Mouse (Mus musculus) megakaryocyte progenitor cell, adult 5-6 weeks (primary cell): ENCODE results near the gene Sema3d. TPM values are rescaled to one million over a fixed set of nuclear protein-coding genes. Genes with fewer than 3 reads are reported as not detected.

ENCODE experiments used
- ATAC-seq: replicated peaks from 2 replicates; pipeline ENCODE4 v1.8.0; 2016; ENCODE audit warnings: mild to moderate bottlenecking, moderate TSS enrichment, inconsistent platforms; ENCODE audit not compliant: poor library complexity
- total RNA-seq, 2 experiments: library from RNA; stranded (forward) in 1 of 2; stranded (reverse) in 1 of 2; fragments of 157-497, 149-512 nt in 1 of 2; fragments of 200-1000 nt in 1 of 2; gene quantifications; 2 replicates each; pipeline versions ENCODE4 v1.2.3 to v1.2.4; 2015 to 2017

Sema3d gene
- total RNA-seq, 2 experiments from 2014 or later = 0.27 TPM; not detected in 1

DNA sequence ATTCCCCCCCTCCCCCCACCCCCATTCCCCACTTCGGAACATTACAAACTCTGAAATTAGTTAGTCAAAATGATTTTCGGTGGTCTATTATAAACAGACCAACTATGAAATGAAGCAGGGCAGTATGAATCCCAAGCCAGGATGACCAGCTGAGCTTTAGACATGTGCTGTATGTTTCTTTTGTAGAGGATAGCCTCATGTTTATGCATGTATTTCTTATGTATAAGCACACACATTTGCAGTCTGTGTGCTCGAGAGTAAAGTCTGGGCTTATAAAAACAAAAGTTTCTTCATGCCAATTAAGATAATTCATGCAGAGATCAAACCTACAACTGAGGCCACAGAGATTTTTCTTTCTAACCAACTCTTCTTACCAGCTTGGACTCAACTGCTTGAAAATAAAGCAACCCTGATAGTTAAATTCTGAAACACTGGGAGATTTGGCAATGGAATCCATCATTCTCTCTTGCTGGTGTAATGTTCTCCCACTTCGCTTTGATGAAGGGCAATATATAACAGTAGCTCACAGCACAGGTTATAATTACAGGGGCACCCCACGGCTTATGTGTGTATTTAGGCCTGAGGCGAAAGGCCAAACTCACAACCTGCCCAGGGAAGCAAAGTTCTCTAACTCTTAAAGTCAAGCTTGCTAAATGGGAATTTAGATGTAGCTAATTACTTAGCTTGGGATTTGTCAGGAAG is 115.2 kb downstream of the Sema3d start:
- ATAC-seq = no peak

DNA sequence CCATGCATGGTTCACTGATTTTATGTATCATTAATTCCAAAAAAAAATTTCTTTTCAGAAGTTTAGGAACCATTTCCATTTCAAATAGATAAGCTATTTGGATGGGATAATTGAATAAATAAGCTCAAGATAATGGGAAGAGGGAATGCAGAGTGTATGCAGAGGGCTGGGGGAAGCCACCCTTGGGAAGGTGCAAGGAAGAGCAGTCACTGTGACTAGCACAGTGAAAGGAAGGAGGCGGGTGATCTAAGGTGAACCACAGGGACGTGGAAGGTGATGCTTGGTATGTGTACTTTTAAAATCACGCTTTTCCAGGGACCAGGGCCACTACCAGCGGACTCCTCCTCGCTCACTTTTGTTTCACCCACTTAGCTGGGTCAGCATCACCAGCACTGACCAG is 115.9 kb downstream of the Sema3d start:
- no peak for ATAC-seq

DNA sequence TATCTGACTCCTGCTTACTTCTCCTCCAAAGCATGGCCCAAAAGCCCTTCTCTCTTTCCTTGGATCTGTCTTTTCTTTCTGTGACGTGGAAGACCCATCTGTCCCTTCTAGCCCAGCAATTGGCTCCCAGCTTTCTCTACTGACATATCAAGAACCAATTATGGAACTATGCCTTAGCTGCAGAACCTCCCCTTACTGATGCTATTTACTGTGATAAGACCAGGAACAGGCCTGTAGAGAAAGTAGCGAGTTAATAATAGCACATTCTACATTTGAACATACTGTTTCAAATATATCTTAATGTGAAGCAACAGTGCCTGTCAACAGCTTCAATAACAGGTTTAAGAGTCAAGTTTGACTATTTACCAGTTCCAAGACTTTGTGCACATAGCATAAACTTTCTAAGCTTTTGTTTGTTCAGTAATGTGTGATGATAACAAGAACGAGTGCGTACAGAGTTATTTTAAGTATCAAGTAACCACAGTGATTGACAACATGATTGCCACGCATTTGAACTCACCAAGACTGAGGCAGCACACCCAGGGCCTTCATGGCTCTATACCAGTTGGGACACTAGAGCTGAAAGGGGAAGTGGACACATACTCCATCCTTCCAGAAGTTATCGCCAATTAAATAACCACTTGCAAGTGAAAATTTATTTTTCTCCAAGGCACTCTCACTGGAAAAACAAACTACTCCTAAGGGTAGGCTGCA is 116.8 kb downstream of the Sema3d start:
- no peak for ATAC-seq

DNA sequence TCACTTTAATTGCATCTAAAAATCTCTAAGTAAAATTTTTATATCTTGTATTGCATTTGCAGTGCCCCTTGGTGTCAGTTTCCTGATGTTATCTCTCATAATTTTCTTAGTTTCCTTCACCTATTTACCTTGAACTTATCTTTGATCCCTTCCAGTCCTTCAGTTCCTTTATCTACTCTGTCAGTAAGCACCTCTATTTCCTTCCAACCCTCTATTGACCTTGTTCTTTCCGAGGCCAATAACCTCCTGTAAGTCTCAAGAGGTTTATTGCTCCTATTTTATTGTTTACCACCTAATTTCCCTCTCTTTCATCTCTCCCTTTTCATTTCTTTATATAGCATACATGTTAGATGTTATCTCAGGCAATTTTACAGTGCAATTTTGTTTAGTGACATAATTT is 129.3 kb downstream of the Sema3d start:
- ATAC-seq = no peak

DNA sequence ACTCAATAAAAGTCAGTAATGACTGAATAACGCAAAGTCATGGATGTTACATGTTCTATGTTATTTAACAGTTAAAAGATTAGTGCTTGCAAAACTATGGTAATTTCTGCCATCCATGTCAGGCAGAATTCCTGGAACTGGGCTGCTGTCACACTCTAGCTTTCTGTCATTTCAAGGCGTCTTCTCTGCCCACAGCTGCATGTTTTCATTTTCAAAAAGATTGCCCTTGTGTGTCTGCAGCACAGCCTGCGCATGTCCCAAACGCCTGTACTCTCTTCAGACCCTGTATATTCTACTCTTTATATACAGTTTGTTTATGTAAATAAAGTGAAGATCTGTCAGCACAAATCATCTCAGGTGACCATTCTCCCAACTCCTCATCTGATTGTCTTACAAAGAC is 132.1 kb downstream of the Sema3d start:
- ATAC-seq = no peak

DNA sequence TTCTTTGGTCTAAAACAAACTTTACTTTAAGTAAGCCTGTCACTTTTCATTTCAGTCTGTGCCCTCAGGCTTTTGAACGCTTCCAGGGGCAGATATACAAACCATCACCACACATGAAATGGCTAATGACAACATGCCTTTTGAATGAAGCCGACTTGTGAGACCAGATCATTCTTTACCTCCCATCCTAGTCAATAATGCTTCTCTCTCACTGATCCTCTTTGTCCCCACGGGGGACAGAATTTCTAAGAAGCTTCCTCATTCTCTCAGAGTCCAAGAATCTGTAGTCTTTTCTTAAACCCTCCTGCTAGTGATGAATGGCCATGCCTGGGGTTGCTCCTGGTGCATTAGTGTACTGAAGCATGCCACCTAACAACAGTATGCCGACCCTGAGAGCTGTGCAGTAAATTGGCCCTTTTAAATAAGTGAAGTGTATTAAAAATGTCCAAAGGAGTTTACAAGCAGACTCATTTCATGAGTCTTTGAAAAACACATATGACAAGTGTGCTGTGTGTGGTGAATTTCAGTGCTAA is 142.1 kb downstream of the Sema3d start:
- no peak for ATAC-seq

DNA sequence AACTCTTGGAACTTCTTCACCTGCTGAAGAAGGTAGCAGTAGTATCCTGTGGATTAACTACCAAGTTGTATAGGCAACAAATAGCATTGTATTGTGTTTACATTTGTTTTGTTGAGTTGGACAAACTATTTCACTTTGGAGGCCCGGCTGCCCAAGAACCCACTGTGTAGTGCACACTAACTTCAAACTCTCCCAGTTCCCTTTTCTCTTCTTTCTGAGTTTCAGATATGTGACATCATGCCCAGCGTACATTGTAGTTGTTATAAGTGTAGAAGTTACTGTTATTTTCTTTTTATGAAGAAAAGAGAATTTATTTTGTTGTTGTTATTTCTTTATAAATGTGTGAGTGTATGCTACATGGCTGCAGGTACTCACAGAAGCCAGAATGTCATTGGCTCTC is 145.4 kb downstream of the Sema3d start:
- no peak for ATAC-seq

DNA sequence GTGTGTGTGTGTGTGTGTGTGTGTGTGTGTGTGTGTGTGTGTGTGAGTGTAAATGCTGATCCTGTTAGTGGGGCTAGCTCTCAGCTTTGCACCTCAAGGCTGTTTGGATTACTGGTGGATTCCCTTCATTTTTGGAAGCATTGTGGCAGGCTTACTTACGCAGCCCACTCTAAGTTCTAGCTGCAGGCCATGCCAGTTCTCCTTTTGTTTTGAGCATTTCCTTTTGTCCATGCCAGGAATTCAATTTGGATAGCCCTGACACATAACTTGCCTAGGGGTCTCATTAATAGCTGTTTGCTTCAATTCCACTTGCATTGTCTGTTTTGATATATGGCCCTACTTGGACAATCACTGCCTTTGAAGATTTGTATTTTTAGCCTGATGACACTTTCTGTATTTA is 146.6 kb downstream of the Sema3d start:
- ATAC-seq = no peak

DNA sequence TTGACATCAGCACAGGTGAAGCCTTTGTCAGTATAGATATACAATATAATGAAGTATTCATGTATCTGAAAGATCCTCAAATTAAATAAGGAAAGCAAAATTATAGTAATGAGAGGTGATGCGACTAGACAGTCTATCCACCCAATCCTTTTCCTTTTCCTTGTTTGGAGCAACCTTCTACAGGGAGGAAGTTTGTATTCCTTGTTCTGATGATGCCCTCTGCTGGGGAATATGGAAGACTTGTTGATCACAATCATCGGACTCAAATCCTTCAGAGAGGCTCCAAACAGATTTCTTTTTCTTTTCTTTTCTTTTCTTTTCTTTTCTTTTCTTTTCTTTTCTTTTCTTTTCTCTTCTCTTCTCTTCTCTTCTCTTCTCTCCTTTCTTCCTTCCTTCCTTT is 158.1 kb downstream of the Sema3d start:
- no peak for ATAC-seq

DNA sequence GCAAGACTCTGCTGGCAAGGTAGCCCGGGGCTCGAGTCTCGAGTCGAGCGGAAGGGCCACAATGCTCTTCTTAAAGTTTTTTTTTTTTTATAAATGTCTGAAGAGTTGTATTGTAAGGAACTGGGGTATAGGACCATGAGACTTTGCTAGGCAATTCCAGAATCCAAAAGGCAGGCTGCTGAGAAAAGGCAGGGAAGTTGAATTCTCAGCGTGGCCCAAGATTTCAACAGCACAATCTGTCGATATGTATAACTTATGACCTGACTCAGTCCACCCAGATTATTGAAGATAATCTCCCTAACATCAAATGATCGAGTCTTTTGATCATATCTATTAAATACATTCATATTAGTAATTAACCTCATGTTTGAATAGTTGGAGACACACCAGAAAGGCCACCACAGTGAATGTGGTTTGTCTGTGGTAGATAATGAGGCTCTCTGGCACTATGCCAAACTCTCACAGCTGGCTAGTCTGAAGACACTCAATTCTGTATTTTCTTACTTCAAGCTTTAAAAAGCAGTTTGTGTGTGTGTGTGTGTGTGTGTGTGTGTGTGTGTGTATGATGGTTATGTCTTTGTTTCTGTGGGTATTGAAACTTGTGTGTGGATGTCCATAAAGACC is 166.0 kb downstream of the Sema3d start:
- peak; percentile 75 for ATAC-seq

DNA sequence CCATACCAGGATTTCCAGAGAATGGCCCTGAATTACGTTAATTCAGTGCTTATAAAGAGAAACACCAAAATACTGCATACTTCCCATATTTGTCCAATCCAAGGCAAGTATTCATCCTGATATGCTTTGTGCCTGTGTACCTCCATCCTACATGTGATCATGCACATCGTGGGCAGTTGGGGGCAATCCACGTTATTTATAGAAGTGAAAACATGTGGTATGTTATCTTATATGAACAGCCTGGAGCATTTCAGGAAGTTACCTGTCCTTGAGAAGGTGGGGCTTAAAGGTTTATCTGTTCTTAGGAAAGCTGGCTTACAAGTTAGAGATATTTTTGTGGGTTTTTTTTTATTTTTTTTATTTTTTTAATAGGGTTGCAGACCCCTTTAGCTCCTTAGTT is 172.2 kb downstream of the Sema3d start:
- ATAC-seq = no peak

DNA sequence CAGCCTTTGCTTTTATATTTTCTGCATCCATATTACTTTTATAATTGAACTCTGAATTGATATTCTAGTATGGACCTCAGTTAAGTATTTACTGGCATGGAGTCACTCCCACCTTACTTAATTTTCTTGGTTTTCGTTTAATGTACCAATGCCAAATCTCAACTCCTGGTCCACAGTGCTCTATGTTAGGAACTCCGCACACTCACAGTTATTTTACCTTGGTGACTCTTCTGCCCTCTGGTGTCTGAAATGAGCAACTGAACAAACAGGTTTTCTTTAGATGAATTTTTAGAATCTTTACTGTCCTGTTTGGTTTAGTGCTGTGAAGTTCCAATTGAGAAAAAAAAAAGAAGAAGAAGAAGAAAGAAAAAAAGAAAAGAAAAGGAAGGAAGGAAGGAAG is 174.7 kb downstream of the Sema3d start:
- peak; percentile 79 for ATAC-seq

DNA sequence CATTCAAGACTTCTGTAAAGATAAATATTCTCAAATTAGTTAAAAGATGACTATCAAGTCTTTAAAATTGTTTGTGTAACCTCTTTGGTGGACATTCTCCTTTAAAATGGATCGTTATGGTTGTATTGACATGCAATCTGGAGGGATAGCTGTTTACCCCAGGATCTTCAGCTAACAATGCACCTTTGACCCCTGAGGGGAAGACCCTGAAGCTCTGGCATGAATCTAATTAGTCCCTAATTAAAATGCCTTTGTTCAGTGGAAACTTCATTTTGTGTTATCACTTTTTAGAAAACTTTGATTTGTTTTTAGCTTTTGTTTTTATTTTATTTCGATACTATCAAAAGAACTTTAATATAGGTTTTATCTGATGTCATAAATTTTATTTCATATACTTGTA is 178.6 kb downstream of the Sema3d start:
- no peak for ATAC-seq

DNA sequence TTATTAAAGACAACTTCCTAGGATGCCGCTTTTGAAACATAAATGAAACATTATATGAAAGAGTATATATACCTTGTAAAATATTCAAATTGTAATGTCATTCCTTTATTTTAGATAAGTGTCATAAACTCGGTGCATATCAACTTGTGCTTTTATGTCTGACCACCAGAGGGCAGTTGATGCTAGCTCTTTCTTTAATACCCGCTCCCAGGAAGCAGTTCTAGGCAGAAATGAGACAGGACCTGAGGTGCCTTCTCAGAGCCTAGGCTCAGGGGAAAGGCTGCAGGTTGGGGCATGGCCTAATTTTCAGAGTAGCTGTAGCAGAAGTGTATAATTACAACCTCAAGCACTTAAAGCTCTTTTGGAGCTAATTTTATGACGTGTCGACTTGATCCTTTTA is 179.0 kb downstream of the Sema3d start:
- peak; percentile 97 for ATAC-seq

DNA sequence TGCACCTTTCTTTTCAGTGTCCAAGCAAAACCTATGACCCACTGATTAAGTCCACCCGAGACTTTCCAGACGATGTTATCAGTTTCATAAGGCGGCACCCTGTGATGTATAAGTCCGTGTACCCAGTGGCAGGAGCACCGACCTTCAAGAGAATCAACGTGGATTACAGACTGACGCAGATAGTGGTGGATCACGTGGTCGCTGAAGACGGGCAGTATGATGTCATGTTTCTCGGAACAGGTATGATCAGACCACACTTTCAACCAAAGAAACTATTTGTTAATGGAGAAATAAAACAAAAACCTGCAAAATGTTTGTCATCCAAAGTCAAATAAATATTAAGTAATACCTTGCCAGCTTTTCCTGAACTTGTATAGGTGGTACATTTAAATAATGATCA is 179.9 kb downstream of the Sema3d start:
- ATAC-seq = no peak

DNA sequence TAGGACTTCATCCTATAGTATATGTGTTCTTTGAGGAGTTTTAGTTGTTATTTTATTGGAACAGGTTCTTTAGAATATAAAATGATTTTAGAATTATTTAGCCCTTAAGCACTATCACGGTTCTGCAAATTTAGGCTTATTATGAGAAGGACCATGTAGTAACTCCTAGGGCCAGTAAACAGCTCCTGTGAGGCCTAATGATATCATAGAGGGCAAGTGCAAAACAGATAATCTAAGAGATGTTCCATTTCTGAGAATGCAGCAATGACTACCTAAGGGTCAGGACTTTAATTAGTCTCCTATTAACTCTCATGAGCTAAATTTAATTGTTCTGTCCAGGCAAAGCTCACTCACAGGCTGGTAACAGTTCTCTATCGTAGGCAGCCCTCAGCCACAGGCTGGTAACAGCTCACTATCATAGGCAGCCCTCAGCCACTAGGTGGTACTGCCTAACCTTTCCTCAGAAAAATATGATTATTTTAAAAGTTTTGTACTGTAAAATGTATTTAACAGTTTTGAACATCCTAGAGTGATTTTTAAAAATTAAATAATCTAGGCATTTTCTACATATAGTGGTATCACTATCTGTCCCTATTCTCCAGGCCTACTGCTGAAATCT is 181.5 kb downstream of the Sema3d start:
- ATAC-seq = no peak; the same call in 1 of the 2 replicates

DNA sequence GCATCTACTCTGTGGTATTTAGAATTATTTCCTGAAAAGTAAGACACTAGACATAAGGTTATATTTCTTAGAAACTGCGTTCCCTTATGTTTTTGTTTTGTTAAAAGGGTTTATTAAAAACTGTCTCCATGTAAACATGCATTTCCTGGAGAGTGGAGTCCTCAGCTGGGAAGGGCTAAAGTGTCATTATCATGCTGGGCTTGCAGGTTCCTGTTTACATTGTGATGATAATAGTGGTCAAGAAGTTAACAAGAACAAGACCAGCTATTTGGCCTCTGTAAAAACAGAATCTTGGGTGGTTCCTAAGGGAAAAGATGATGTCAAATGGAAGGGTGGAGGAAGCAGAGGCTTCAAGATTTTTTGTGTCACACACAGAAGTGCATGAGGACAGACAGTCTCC is 183.4 kb downstream of the Sema3d start:
- ATAC-seq = no peak

DNA sequence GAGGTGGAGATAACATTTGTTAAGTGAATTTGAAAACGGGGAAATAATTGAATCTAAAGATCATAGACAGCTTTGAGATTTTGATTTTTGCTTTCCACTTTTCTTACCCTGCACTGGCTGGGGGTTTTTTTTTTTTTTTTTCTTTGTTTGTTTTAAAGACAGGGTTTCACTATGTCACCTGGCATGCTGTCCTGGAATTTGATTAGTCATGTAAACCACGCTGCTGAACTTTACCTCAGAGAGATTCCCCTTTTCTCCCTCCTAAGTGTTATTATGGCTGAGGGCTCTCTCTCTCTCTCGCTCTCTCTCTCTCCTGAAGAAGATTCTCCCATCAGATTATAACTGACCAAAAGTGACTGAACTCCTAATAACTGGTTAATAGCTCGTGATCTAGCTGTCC is 191.4 kb downstream of the Sema3d start:
- ATAC-seq = no peak

DNA sequence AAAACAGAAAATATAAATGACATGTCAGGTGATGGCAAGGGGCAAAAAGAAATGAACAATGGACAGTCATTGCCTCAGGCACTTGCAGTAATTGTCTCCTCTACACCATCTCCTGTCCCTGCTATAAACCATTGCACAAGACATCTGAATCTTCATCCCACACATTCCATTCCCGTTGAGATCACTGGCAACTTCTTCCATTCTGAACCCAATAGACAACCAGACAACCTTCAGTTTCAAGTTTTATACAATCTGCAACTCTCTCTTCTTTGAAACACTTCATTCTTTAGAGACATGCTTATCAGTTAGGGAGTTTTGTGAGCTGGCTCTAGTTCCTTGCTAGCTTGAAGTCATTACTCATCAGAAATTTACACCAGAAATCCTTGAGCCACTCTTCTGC is 192.1 kb downstream of the Sema3d start:
- no peak for ATAC-seq

DNA sequence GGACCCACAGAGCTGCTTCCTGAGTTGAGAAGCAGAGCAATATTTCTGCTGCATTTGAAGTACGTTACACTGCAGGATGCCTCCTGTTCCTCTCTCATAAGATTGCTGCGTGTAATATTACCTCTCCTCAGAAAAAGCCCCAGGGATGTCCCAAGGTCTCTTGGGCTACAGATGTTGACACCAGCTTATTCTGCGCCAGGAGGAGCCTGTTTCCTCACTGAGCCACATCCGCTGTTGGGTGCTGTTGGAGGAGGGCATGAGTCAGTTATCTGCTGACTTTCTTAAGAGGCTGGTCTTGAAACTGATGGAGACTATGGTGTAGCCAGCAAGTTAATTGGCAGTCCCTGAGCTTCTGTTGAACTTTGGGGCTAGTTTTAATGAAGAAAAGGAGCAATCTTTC is 196.6 kb downstream of the Sema3d start:
- ATAC-seq = peak; percentile 98

DNA sequence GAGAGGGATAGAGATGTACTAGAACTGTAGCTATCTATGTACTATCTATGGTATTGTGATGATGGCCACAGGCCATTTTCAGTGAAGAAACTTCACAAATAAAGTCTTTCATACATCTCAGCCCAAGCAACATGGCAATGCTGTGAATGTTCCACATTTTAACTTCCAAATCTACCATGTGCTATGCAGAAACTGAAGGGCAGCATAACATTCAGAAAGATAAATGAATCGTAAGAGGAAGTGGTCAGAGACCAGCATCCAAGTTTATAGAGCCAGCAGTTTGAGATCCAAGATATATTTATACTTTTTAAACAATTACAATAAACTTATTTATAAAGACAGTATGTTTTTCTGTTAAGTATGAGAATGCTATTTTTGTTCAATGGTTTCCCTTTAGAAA is 199.4 kb downstream of the Sema3d start:
- no peak for ATAC-seq
